Comparison of ENCODE assay signal across 43 mouse cellular contexts in genomic region chr6:79846829-79847228, GRCm38 (mm10). TPM values are rescaled to one million over a fixed set of nuclear protein-coding genes. Genes with fewer than 3 reads are reported as not detected.
"Had no signal": no experiment of that assay in that cellular context is flagged by ENCODE, and none has a peak within 500 bp of the region (broad histone marks: within the 10 kb centered on the region; RNA-seq: fewer than 3 reads in every experiment).

No protein-coding gene starts in this region.

- H3K27me3 ChIP-seq: heart, embryonic 13.5 days; heart, embryonic 15.5 days; hindbrain, embryonic 13.5 days; hindbrain, embryonic 15.5 days; kidney, embryonic 15.5 days; limb, embryonic 13.5 days; limb, embryonic 15.5 days; liver, embryonic 12.5 days had no signal

- H3K9me3 ChIP-seq: heart, embryonic 13.5 days; heart, embryonic 15.5 days; hindbrain, embryonic 13.5 days; hindbrain, embryonic 15.5 days; kidney, embryonic 15.5 days; limb, embryonic 13.5 days; limb, embryonic 15.5 days; liver, embryonic 12.5 days had no signal

- H3K4me1 ChIP-seq: heart, embryonic 13.5 days; heart, embryonic 15.5 days; hindbrain, embryonic 13.5 days; hindbrain, embryonic 15.5 days; kidney, embryonic 15.5 days; limb, embryonic 13.5 days; limb, embryonic 15.5 days; liver, embryonic 12.5 days had no signal

- H3K36me3 ChIP-seq: heart, embryonic 13.5 days; heart, embryonic 15.5 days; hindbrain, embryonic 13.5 days; hindbrain, embryonic 15.5 days; kidney, embryonic 15.5 days; limb, embryonic 13.5 days; limb, embryonic 15.5 days; liver, embryonic 12.5 days had no signal

- H3K4me3 ChIP-seq: heart, adult 2 months; heart, embryonic 13.5 days; heart, embryonic 15.5 days; hindbrain, embryonic 13.5 days; hindbrain, embryonic 15.5 days; kidney, embryonic 15.5 days; limb, embryonic 13.5 days; limb, embryonic 15.5 days; liver, embryonic 12.5 days had no signal

- H3K9ac ChIP-seq: heart, embryonic 13.5 days; heart, embryonic 15.5 days; hindbrain, embryonic 13.5 days; hindbrain, embryonic 15.5 days; kidney, embryonic 15.5 days; limb, embryonic 13.5 days; limb, embryonic 15.5 days; liver, embryonic 12.5 days; liver, embryonic 14.5 days had no signal

- DNase-seq: gastrocnemius, postnatal 14 days; gastrocnemius, postnatal 36 days; heart, adult 11 months; heart, adult 2 months; heart, postnatal 14 days; heart, postnatal 36 days; kidney, adult 11 months; kidney, adult 2 months; kidney, adult 9 months; kidney, postnatal 14 days; kidney, postnatal 36 days; layer of hippocampus, postnatal 36 days; left cerebral cortex, postnatal 4 days had no signal

- ATAC-seq: hindbrain, postnatal 0 days; intestine, embryonic 16.5 days; liver, embryonic 12.5 days had no signal

- H3K27ac ChIP-seq: heart, adult 2 months; heart, embryonic 13.5 days; heart, embryonic 15.5 days; hindbrain, embryonic 13.5 days; hindbrain, embryonic 15.5 days; hindbrain, postnatal 0 days; kidney, embryonic 15.5 days; kidney, postnatal 0 days; limb, embryonic 13.5 days; limb, embryonic 15.5 days; liver, embryonic 12.5 days; liver, embryonic 14.5 days had no signal

- H3K4me2 ChIP-seq: heart, embryonic 11.5 days; heart, embryonic 13.5 days; heart, embryonic 15.5 days; hindbrain, embryonic 13.5 days; hindbrain, embryonic 15.5 days; kidney, embryonic 15.5 days; limb, embryonic 13.5 days; limb, embryonic 15.5 days; liver, embryonic 12.5 days had no signal

RNA-seq across cellular contexts. Expression of gene Gm20594, which starts 29.1 kb away (rescaled TPM):
- total RNA-seq: gastrocnemius, adult 18-20 months; gastrocnemius, adult 8-10 months; gastrocnemius, postnatal 14 days; gastrocnemius, postnatal 36 days; heart, adult 2 months; heart, postnatal 14 days; heart, postnatal 36 days; hematopoietic stem cell, adult 5-6 weeks; hindbrain, postnatal 0 days; layer of hippocampus, adult 8-10 months; layer of hippocampus, postnatal 10 days; layer of hippocampus, postnatal 36 days; left cerebral cortex, adult 18-20 months; left cerebral cortex, adult 8-10 months; left cerebral cortex, postnatal 10 days; left cerebral cortex, postnatal 25 days; left cerebral cortex, postnatal 4 days; liver, adult 2 months had no signal
- polyA plus RNA-seq: gonadal fat pad, adult 2 months; heart, adult 2 months; heart, embryonic 11.5 days; heart, embryonic 13.5 days; heart, embryonic 15.5 days; heart, postnatal 0 days; hindbrain, embryonic 11.5 days; hindbrain, embryonic 13.5 days; hindbrain, embryonic 15.5 days; hindbrain, postnatal 0 days; intestine, embryonic 14.5 days; intestine, embryonic 16.5 days; kidney, adult 2 months; kidney, embryonic 15.5 days; kidney, postnatal 0 days; large intestine, adult 2 months; limb, embryonic 11.5 days; limb, embryonic 13.5 days; limb, embryonic 15.5 days; liver, adult 2 months; liver, embryonic 12.5 days; liver, embryonic 14.5 days; liver, embryonic 16.5 days had no signal
